Mouse (Mus musculus) retina, postnatal 7 days (tissue): ENCODE data around the gene Jarid2.

Source experiments
- DNase-seq: peaks from one replicate; pipeline ENCODE4 v3.0.0-alpha.2; 2012; ENCODE audit warnings: low read depth, low spot score

The Jarid2 gene

GRCm38 (mm10) chr13:44728145-44728880 is 961 bp upstream of the Jarid2 start:
- DNase-seq, result no peak

- peak; percentile 99 for DNase-seq
These were observed 1.0 kb downstream of the Jarid2 start for GRCm38 (mm10) chr13:44730146-44730864.

- DNase-seq, result peak; percentile 77
These were observed 1.8 kb downstream of the Jarid2 start for GRCm38 (mm10) chr13:44730939-44731551.

- no peak for DNase-seq
These were observed 2.6 kb downstream of the Jarid2 start for GRCm38 (mm10) chr13:44731727-44732441.

- no peak for DNase-seq
These were observed 3.2 kb downstream of the Jarid2 start for GRCm38 (mm10) chr13:44732442-44732974.

- no peak for DNase-seq
These were observed 3.7 kb downstream of the Jarid2 start for GRCm38 (mm10) chr13:44733036-44733372.

- peak; percentile 75 for DNase-seq
These were observed 4.3 kb downstream of the Jarid2 start for GRCm38 (mm10) chr13:44733373-44734111.

GRCm38 (mm10) chr13:44734441-44734840 is 5.2 kb downstream of the Jarid2 start:
- DNase-seq, result no peak

GRCm38 (mm10) chr13:44735088-44735690 is 5.9 kb downstream of the Jarid2 start:
- no peak for DNase-seq

- DNase-seq, result no peak
These were observed 8.0 kb downstream of the Jarid2 start for GRCm38 (mm10) chr13:44737297-44737696.

- DNase-seq, result no peak
These were observed 22.5 kb downstream of the Jarid2 start for GRCm38 (mm10) chr13:44751780-44752179.

GRCm38 (mm10) chr13:44753206-44753605 is 23.9 kb downstream of the Jarid2 start:
- no peak for DNase-seq

- no peak for DNase-seq
These were observed 26.2 kb downstream of the Jarid2 start for GRCm38 (mm10) chr13:44755434-44755833.

- no peak for DNase-seq
These were observed 29.5 kb downstream of the Jarid2 start for GRCm38 (mm10) chr13:44758750-44759149.

GRCm38 (mm10) chr13:44760761-44761160 is 31.5 kb downstream of the Jarid2 start:
- no peak for DNase-seq

- no peak for DNase-seq
These were observed 33.8 kb downstream of the Jarid2 start for GRCm38 (mm10) chr13:44763068-44763467.

- DNase-seq, result no peak
These were observed 38.5 kb downstream of the Jarid2 start for GRCm38 (mm10) chr13:44767751-44768150.

- no peak for DNase-seq
These were observed 41.7 kb downstream of the Jarid2 start for GRCm38 (mm10) chr13:44770808-44771605.

GRCm38 (mm10) chr13:44772816-44773215 is 43.5 kb downstream of the Jarid2 start:
- no peak for DNase-seq

GRCm38 (mm10) chr13:44774351-44774750 is 45.1 kb downstream of the Jarid2 start:
- DNase-seq, result no peak
